Mouse (Mus musculus) thymus, adult 2 months (tissue): ENCODE measurements around the gene Tomm40l.

ENCODE experiments used
- CTCF ChIP-seq: fragments of 200-500 bp; IDR thresholded peaks from 2 replicates; pipeline ENCODE4 v1.5.1; 2012; ENCODE audit warnings: mild to moderate bottlenecking, control low read depth, low read length, moderate library complexity, borderline replicate concordance; ENCODE audit not compliant: control insufficient read depth, poor library complexity, insufficient read depth; ENCODE audit errors: extremely low read depth
- POLR2A ChIP-seq: fragments of 200-500 bp; IDR thresholded peaks from 2 replicates; pipeline ENCODE4 v1.6.1; 2012; ENCODE audit warnings: mild to moderate bottlenecking, low read length, control low read depth, moderate library complexity; ENCODE audit not compliant: control insufficient read depth, poor library complexity, insufficient read depth; ENCODE audit errors: extremely low read depth

- TF ChIP-seq POLR2A (no peak), CTCF (no peak)
These were observed 5.9 kb downstream of the Tomm40l start for GRCm38 (mm10) chr1:171216241-171216955.
